Mouse (Mus musculus) forebrain, embryonic 11.5 days (tissue): ENCODE data around the gene Il5ra. TPM values are rescaled to one million over a fixed set of nuclear protein-coding genes. Genes with fewer than 3 reads are reported as not detected.

ENCODE experiments used
- ATAC-seq: fragments of 200-750 bp; cut with Nextera tagmentation; replicated peaks from 2 replicates; pipeline ENCODE4 v1.8.0; 2017; ENCODE audit warnings: moderate TSS enrichment; ENCODE audit not compliant: low FRiP score
- DNase-seq: peaks from one replicate; pipeline ENCODE4 v3.0.0-alpha.2; 2017; ENCODE audit warnings: low spot score
- H3K27ac ChIP-seq: fragments of 300-500 bp; sonication (generic); 2 replicates; pipeline ENCODE4 v1.5.1; 2014; ENCODE audit warnings: low read depth, low read length
- H3K27me3 ChIP-seq: fragments of 300-500 bp; sonication (generic); 2 replicates; pipeline ENCODE4 v1.6.1; 2014; ENCODE audit warnings: mild to moderate bottlenecking, low read length, mixed read lengths; ENCODE audit not compliant: control insufficient read depth, insufficient read depth
- H3K36me3 ChIP-seq: fragments of 300-500 bp; sonication (generic); 2 replicates; pipeline ENCODE4 v1.6.1; 2014; ENCODE audit warnings: mild to moderate bottlenecking, low read length, moderate library complexity, mixed read lengths; ENCODE audit not compliant: control insufficient read depth, insufficient read depth
- H3K4me1 ChIP-seq: fragments of 300-500 bp; sonication (generic); replicated peaks from 2 replicates; pipeline ENCODE4 v1.6.1; 2014; ENCODE audit warnings: low read length, mixed read lengths; ENCODE audit not compliant: control insufficient read depth, insufficient read depth
- H3K4me2 ChIP-seq: fragments of 300-500 bp; sonication (generic); 2 replicates; pipeline ENCODE4 v1.6.1; 2014; ENCODE audit warnings: low read depth, mild to moderate bottlenecking, low read length, moderate library complexity, mixed read lengths; ENCODE audit not compliant: severe bottlenecking
- H3K4me3 ChIP-seq: fragments of 300-500 bp; sonication (generic); 2 replicates; pipeline ENCODE4 v1.5.1; 2014; ENCODE audit warnings: low read depth, low read length
- H3K9ac ChIP-seq: fragments of 300-500 bp; sonication (generic); 2 replicates; pipeline ENCODE4 v1.6.1; 2014; ENCODE audit warnings: low read length
- H3K9me3 ChIP-seq: fragments of 300-500 bp; sonication (generic); 2 replicates; pipeline ENCODE4 v1.6.1; 2016; ENCODE audit warnings: low read length, mixed read lengths; ENCODE audit not compliant: control insufficient read depth
- WGBS: fragments of 180-500 bp; shearing (Covaris S2); extraction: QIAGEN DNeasy Blood & Tissue Kit; methylation state at CpG from one replicate; pipeline ENCODE4 v1.1.7; 2014; 5-methylcytosine and 5-hydroxymethylcytosine counted together
- polyA plus RNA-seq: library from polyadenylated mRNA; unstranded; fragments of >200 nt; fragmentation: Nextera tagmentation; extraction: Ambion mirVana; gene quantifications from 2 replicates; pipeline ENCODE4 v1.2.1, GENCODE M21; 2014

Il5ra gene
- polyA plus RNA-seq, 1 experiment from 2014 or later: not detected

DNA sequence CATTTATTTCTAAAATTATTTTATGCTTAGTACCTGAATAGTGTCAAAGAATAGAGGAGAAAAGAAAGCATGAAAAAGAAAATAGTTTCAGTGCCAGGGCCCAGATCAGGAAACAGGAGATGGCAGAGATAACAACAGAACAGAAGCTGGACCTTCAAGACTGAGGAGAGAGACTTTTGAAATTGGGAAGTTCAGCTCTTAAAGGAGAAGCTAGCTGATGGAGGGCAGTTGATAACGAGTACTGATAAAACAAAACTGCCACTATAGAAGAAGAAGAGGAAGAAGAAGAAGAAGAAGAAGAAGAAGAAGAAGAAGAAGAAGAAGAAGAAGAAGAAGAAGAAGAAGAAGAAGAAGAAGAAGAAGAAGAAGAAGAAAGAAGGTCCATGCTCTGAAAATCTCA is 21.1 kb downstream of the Il5ra start:
- Histone ChIP-seq H3K4me2 (no peak overlapping the region), H3K4me3 (no peak overlapping the region), H3K9ac (no peak overlapping the region), H3K27ac (no peak overlapping the region), H3K9me3 (no peaks in the 10 kb centered on the region), H3K36me3 (no peaks in the 10 kb centered on the region), H3K4me1 (no peaks in the 10 kb centered on the region), H3K27me3 (no peaks in the 10 kb centered on the region)
- WGBS: 70% methylated on average over 1 of the region's 1 CpGs
- ATAC-seq (no peak), DNase-seq (no peak)

GRCm38 (mm10) chr6:106726078-106726477 is 22.8 kb downstream of the Il5ra start:
- DNase-seq (no peak), ATAC-seq (no peak)
- Histone ChIP-seq H3K4me3 (no peak overlapping the region), H3K27me3 (no peaks in the 10 kb centered on the region), H3K9me3 (no peaks in the 10 kb centered on the region), H3K4me1 (no peaks in the 10 kb centered on the region), H3K4me2 (no peak overlapping the region), H3K36me3 (no peaks in the 10 kb centered on the region), H3K27ac (no peak overlapping the region), H3K9ac (no peak overlapping the region)
- WGBS: 84% methylated on average over 6 of the region's 6 CpGs

GRCm38 (mm10) chr6:106725642-106726041 is 23.2 kb downstream of the Il5ra start:
- Histone ChIP-seq H3K4me3 (no peak overlapping the region), H3K27ac (no peak overlapping the region), H3K9ac (no peak overlapping the region), H3K36me3 (no peaks in the 10 kb centered on the region), H3K9me3 (no peaks in the 10 kb centered on the region), H3K4me1 (no peaks in the 10 kb centered on the region), H3K27me3 (no peaks in the 10 kb centered on the region), H3K4me2 (no peak overlapping the region)
- ATAC-seq: no peak
- DNase-seq: no peak
- WGBS: 90% methylated on average over 4 of the region's 4 CpGs

GRCm38 (mm10) chr6:106705506-106706035 is 43.3 kb downstream of the Il5ra start:
- no peaks in the 10 kb centered on the region for H3K27me3 ChIP-seq
- H3K4me1 ChIP-seq: no peaks in the 10 kb centered on the region
- 73% methylated on average over 3 of the region's 3 CpGs for WGBS
- H3K27ac ChIP-seq: no peak overlapping the region
- no peak overlapping the region for H3K4me3 ChIP-seq
- no peaks in the 10 kb centered on the region for H3K9me3 ChIP-seq
- no peak overlapping the region for H3K4me2 ChIP-seq
- DNase-seq (no peak), ATAC-seq (no peak)
- no peak overlapping the region for H3K9ac ChIP-seq
- no peaks in the 10 kb centered on the region for H3K36me3 ChIP-seq

DNA sequence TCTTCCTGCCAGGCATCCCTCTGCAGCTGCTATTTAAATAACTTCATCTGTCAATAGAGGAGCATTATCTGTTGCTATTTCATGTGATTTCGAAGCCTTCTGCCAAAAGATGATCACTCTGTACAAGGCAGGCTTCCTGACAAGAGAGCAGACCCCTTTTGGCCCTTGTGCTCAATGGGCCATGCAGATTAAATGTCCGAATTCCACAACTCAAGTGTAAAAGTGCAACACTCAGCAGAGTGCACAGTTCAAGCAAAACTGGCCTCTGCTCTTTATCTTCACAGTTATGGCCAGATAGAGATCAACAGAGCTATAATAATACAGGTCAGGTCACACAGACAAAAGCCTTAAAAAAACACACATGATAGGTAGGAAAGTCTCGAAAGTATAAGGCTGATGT is 46.9 kb downstream of the Il5ra start:
- Histone ChIP-seq H3K36me3 (no peaks in the 10 kb centered on the region), H3K4me2 (no peak overlapping the region), H3K4me1 (no peaks in the 10 kb centered on the region), H3K9me3 (no peaks in the 10 kb centered on the region), H3K4me3 (no peak overlapping the region), H3K27ac (no peak overlapping the region), H3K9ac (no peak overlapping the region), H3K27me3 (no peaks in the 10 kb centered on the region)
- 67% methylated on average over 3 of the region's 3 CpGs for WGBS
- ATAC-seq (no peak), DNase-seq (no peak)

DNA sequence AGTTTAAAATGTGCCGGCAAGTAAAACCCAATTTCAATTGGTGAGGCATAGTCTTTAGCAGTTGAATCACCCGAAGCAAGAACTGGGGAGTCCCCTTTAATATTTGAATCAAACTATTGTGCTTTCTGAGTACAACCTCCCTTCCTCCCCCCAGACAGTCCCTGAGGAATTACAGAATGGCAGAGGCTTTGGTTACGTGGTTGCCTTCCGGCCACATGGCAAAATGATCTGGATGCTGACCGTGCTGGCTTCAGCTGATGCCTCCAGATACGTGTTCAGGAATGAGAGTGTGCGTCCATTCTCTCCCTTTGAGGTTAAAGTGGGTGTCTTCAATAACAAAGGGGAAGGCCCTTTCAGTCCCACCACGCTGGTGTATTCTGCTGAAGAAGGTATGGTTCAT is 73.3 kb downstream of the Il5ra start:
- Histone ChIP-seq H3K9me3 (no peaks in the 10 kb centered on the region), H3K27me3 (no peaks in the 10 kb centered on the region), H3K36me3 (no peaks in the 10 kb centered on the region), H3K4me1 (no peaks in the 10 kb centered on the region), H3K27ac (no peak overlapping the region), H3K9ac (no peak overlapping the region), H3K4me2 (no peak overlapping the region), H3K4me3 (no peak overlapping the region)
- 85% methylated on average over 8 of the region's 8 CpGs for WGBS
- DNase-seq: no peak
- ATAC-seq: no peak

DNA sequence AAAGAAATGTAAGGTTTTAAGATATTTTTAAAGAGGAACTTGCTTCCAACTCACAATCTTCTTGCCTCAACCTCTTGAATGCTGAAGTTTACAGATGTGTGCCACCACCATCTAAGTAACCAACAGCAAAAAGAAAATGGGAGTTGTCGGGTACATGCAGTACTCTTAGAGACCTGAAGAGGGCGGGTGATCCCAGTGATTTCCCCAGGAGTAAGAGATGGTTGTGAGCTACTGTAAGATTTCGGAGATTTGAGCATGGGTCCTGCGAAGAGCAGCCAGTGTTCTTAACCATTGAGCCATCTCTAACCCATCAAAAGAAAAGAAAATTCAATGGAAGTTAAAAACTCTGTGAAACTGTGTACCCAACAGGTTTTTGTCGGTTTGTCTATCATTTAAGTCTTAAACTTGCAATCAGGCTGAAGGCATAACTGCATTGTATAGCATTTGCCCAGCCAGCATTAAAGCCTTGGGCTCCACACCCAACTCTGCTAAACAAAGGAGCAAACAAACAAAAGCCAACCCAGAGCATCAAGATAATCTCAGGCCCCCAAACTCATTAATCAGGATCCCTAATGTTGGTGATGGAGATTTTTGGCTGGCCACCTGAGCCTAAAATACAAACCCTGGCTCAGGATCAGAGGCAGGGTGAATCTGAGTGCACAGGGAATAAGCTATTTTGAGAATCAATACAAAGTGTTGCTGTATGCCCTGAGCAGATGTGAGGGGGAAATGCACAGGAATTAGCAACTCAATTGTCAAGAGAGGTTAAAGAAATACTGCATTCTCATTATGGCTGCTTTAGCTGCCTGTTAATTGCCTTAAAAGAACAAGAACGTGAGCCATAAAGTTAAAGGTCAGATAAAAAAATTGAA is 84.8 kb downstream of the Il5ra start:
- DNase-seq: peak; percentile 66

More for the DNA sequence above, 84.8 kb downstream of the Il5ra start:
- Histone ChIP-seq H3K36me3 (no peaks in the 10 kb centered on the region), H3K9me3 (no peaks in the 10 kb centered on the region), H3K4me1 (no peaks in the 10 kb centered on the region), H3K27me3 (no peaks in the 10 kb centered on the region), H3K27ac (no peak overlapping the region), H3K9ac (no peak overlapping the region), H3K4me2 (no peak overlapping the region), H3K4me3 (no peak overlapping the region)
- 27% methylated on average over 6 of the region's 6 CpGs for WGBS
- ATAC-seq: peak; percentile 81; the same call in 1 of the 2 replicates
